Mouse (Mus musculus): ENCODE results near the gene Olfr641. TPM values are rescaled to one million over a fixed set of nuclear protein-coding genes. Genes with fewer than 3 reads are reported as not detected.

The Olfr641 gene
- polyA plus RNA-seq, 1 experiment = 0.15 TPM

GRCm38 (mm10) chr7:104026978-104027377 is 8.3 kb upstream of the Olfr641 start:
- TF ChIP-seq CTCF (IDR thresholded peaks at IDR 0.05; ENCODE audit: control insufficient read depth, insufficient read depth, insufficient replicate concordance, low read depth, low read length) (no peak), POLR2A (IDR thresholded peaks at IDR 0.05; ENCODE audit: control insufficient read depth, low read depth, low read length) (no peak)
- H3K27me3 ChIP-seq (ENCODE audit: control insufficient read depth, insufficient read depth, low read length) = no peaks in the 10 kb centered on the region
- no peak overlapping the region for H3K4me3 ChIP-seq (ENCODE audit: control insufficient read depth, low read depth, low read length)
- H3K27ac ChIP-seq (ENCODE audit: control insufficient read depth, insufficient read depth, low read depth, low read length) = no peak overlapping the region
- no peaks in the 10 kb centered on the region for H3K36me3 ChIP-seq (ENCODE audit: control insufficient read depth, insufficient read depth, low read length)
- no peaks in the 10 kb centered on the region for H3K4me1 ChIP-seq (ENCODE audit: control insufficient read depth, insufficient read depth, low read length)

DNA sequence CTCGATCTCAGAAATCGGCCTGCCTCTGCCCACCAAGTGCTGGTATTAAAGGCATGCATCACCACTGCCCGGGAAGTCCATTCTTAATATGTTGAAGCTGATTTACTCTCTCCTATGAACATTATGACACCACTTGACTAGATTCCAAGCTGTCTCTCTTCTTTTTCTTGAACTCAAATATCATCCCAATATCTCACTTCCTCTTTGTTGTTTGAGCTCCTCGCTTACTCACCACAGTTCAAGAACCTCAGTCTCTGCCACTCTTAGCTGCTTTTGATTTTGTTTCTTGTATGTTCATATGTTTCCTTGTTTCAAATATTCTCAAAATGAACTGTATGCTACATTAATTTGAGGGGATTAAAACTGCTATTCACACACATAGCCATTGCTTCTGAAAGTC is 15.5 kb downstream of the Olfr641 start:
- Histone ChIP-seq H3K36me3 (ENCODE audit: control insufficient read depth, insufficient read depth, low read length) (no peaks in the 10 kb centered on the region), H3K4me1 (ENCODE audit: control insufficient read depth, insufficient read depth, low read length) (no peaks in the 10 kb centered on the region), H3K27me3 (ENCODE audit: control insufficient read depth, insufficient read depth, low read length) (no peaks in the 10 kb centered on the region), H3K27ac (ENCODE audit: control insufficient read depth, insufficient read depth, low read depth, low read length) (no peak overlapping the region), H3K4me3 (ENCODE audit: control insufficient read depth, low read depth, low read length) (no peak overlapping the region)
- TF ChIP-seq CTCF (IDR thresholded peaks at IDR 0.05; ENCODE audit: control insufficient read depth, insufficient read depth, insufficient replicate concordance, low read depth, low read length) (no peak), POLR2A (IDR thresholded peaks at IDR 0.05; ENCODE audit: control insufficient read depth, low read depth, low read length) (no peak)

DNA sequence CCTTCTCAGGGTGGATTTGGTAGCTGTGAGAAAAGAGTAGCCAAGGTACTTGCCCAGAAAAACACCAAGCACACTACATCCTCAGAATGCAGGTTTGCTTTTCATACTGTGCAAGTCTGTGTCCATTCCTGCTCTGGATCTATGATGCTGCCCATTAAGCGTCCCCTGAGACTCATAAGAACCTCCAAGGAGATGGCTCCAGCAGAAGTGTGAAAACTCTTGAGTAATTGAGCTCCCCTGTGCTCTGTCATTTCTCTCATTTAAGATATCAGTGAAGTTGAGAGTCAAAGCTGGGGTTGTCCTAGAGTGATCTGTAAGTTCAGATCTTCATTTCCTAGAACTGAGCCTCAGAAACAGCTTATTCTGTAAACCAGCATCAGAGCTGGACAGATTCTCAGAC is 17.3 kb downstream of the Olfr641 start, which contains the start of gene Olfr642:
Gene Olfr642, minus strand, starts transcription at position 101 of the 400 bp plus-strand sequence.
- TF ChIP-seq POLR2A (IDR thresholded peaks at IDR 0.05; ENCODE audit: control insufficient read depth, low read depth, low read length) (no peak), CTCF (IDR thresholded peaks at IDR 0.05; ENCODE audit: control insufficient read depth, insufficient read depth, insufficient replicate concordance, low read depth, low read length) (no peak)

GRCm38 (mm10) chr7:104059215-104059614 is 24.0 kb downstream of the Olfr641 start:
- TF ChIP-seq CTCF (IDR thresholded peaks at IDR 0.05; ENCODE audit: control insufficient read depth, insufficient read depth, insufficient replicate concordance, low read depth, low read length) (no peak), POLR2A (IDR thresholded peaks at IDR 0.05; ENCODE audit: control insufficient read depth, low read depth, low read length) (no peak)
- no peaks in the 10 kb centered on the region for H3K27me3 ChIP-seq (ENCODE audit: control insufficient read depth, insufficient read depth, low read length)
- no peaks in the 10 kb centered on the region for H3K4me1 ChIP-seq (ENCODE audit: control insufficient read depth, insufficient read depth, low read length)
- no peak overlapping the region for H3K27ac ChIP-seq (ENCODE audit: control insufficient read depth, insufficient read depth, low read depth, low read length)
- H3K4me3 ChIP-seq (ENCODE audit: control insufficient read depth, low read depth, low read length) = no peak overlapping the region
- H3K36me3 ChIP-seq (ENCODE audit: control insufficient read depth, insufficient read depth, low read length) = no peaks in the 10 kb centered on the region

More for the DNA sequence above, 17.3 kb downstream of the Olfr641 start, which contains the start of gene Olfr642:
- Histone ChIP-seq H3K4me1 (ENCODE audit: control insufficient read depth, insufficient read depth, low read length) (no peaks in the 10 kb centered on the region), H3K4me3 (ENCODE audit: control insufficient read depth, low read depth, low read length) (no peak within 1 kb of the TSS), H3K36me3 (ENCODE audit: control insufficient read depth, insufficient read depth, low read length) (no peaks in the 10 kb centered on the region), H3K27ac (ENCODE audit: control insufficient read depth, insufficient read depth, low read depth, low read length) (no peak within 1 kb of the TSS), H3K27me3 (ENCODE audit: control insufficient read depth, insufficient read depth, low read length) (no peaks in the 10 kb centered on the region)

- Histone ChIP-seq H3K4me3 (ENCODE audit: control insufficient read depth, low read depth, low read length) (no peak within 1 kb of the TSS), H3K36me3 (ENCODE audit: control insufficient read depth, insufficient read depth, low read length) (no peaks in the 10 kb centered on the region), H3K27ac (ENCODE audit: control insufficient read depth, insufficient read depth, low read depth, low read length) (no peak within 1 kb of the TSS), H3K27me3 (ENCODE audit: control insufficient read depth, insufficient read depth, low read length) (no peaks in the 10 kb centered on the region), H3K4me1 (ENCODE audit: control insufficient read depth, insufficient read depth, low read length) (no peaks in the 10 kb centered on the region)
- no peak for TF ChIP-seq POLR2A (IDR thresholded peaks at IDR 0.05; ENCODE audit: control insufficient read depth, low read depth, low read length)
- TF ChIP-seq CTCF (IDR thresholded peaks at IDR 0.05; ENCODE audit: control insufficient read depth, insufficient read depth, insufficient replicate concordance, low read depth, low read length) = no peak
Measured at GRCm38 (mm10) chr7:104061345-104061744, 26.1 kb downstream of the Olfr641 start, which contains the start of gene 4930516K23Rik. TSS of gene 4930516K23Rik (minus strand) at chr7:104061445.

DNA sequence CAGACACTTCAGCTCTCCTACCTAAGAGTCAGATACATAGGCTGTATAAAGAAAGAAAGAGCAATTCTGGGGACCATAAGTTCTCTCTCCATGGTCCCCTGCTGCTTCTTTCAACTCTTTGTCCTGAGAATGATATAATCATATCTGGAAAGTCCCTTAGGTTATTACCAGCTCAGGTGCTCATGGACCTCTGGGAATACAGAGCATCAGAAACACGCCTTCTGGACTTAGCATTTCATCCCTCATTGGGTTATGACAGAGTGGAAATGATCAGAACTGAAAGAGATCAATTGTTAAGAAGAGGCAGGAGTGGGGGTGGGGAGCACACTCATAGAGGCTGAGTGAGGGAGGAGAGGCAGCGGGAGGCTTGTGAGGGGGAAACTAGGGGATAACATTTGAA is 36.5 kb downstream of the Olfr641 start, which contains the start of gene Olfr644:
Gene Olfr644, minus strand, starts transcription at position 101 of the 400 bp plus-strand sequence.
- H3K4me3 ChIP-seq (ENCODE audit: control insufficient read depth, low read depth, low read length) = no peak within 1 kb of the TSS
- TF ChIP-seq CTCF (IDR thresholded peaks at IDR 0.05; ENCODE audit: control insufficient read depth, insufficient read depth, insufficient replicate concordance, low read depth, low read length) = no peak
- no peak for TF ChIP-seq POLR2A (IDR thresholded peaks at IDR 0.05; ENCODE audit: control insufficient read depth, low read depth, low read length)
- no peaks in the 10 kb centered on the region for H3K36me3 ChIP-seq (ENCODE audit: control insufficient read depth, insufficient read depth, low read length)
- no peaks in the 10 kb centered on the region for H3K27me3 ChIP-seq (ENCODE audit: control insufficient read depth, insufficient read depth, low read length)
- H3K27ac ChIP-seq (ENCODE audit: control insufficient read depth, insufficient read depth, low read depth, low read length) = no peak within 1 kb of the TSS
- H3K4me1 ChIP-seq (ENCODE audit: control insufficient read depth, insufficient read depth, low read length) = no peaks in the 10 kb centered on the region

DNA sequence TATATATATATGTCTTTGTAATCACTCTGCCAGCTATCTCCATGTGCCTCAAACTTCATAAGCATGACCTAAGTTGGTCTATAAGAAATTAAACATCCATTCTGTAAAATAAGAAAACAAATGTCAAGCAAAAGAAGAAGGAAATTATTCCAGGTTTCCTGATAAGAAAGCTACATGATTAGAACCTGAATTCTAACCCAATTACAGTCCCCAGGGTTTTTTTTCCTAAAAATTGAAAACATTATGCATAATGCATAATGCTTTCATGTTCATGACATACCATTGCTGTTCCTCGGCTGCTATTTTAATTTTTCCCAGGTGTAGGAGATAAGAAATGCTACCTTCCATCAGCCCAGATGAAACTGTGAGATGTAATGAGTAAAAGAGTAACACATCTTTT is 50.1 kb downstream of the Olfr641 start, which contains the start of gene Olfr645:
Gene Olfr645, minus strand, starts transcription at position 101 of the 400 bp plus-strand sequence.
- H3K4me3 ChIP-seq (ENCODE audit: control insufficient read depth, low read depth, low read length) = no peak within 1 kb of the TSS
- TF ChIP-seq CTCF (IDR thresholded peaks at IDR 0.05; ENCODE audit: control insufficient read depth, insufficient read depth, insufficient replicate concordance, low read depth, low read length) (no peak), POLR2A (IDR thresholded peaks at IDR 0.05; ENCODE audit: control insufficient read depth, low read depth, low read length) (no peak)
- no peaks in the 10 kb centered on the region for H3K36me3 ChIP-seq (ENCODE audit: control insufficient read depth, insufficient read depth, low read length)
- H3K27ac ChIP-seq (ENCODE audit: control insufficient read depth, insufficient read depth, low read depth, low read length) = no peak within 1 kb of the TSS
- H3K4me1 ChIP-seq (ENCODE audit: control insufficient read depth, insufficient read depth, low read length) = no peaks in the 10 kb centered on the region
- no peaks in the 10 kb centered on the region for H3K27me3 ChIP-seq (ENCODE audit: control insufficient read depth, insufficient read depth, low read length)

Other genes with a start within 250 kb of the Olfr641 start
- gene Olfr67, start 243.6 kb upstream of the Olfr641 start, polyA plus RNA-seq (2012; rRNA removed) = not detected in 2 replicates
- 8.1 and 11.1 TPM in 2 replicates for gene Hbb-bt, start 221.4 kb upstream of the Olfr641 start, polyA plus RNA-seq (2012; rRNA removed)
- 78.9 and 88.8 TPM in 2 replicates for gene Hbb-bs, start 207.3 kb upstream of the Olfr641 start, polyA plus RNA-seq (2012; rRNA removed)
- not detected in 2 replicates for gene Hbb-bh2, start 194.9 kb upstream of the Olfr641 start, polyA plus RNA-seq (2012; rRNA removed)
- gene Hbb-bh1, start 192.3 kb upstream of the Olfr641 start, polyA plus RNA-seq (2012; rRNA removed) = not detected in 2 replicates
- 0.19 and 0.26 TPM in 2 replicates for gene Hbb-y, start 182.2 kb upstream of the Olfr641 start, polyA plus RNA-seq (2012; rRNA removed)
- gene Olfr66, start 149.2 kb upstream of the Olfr641 start, polyA plus RNA-seq (2012; rRNA removed) = not detected in 2 replicates
- not detected in 2 replicates for gene Olfr64, start 141.0 kb upstream of the Olfr641 start, polyA plus RNA-seq (2012; rRNA removed)
- gene Olfr65, start 132.0 kb upstream of the Olfr641 start, polyA plus RNA-seq (2012; rRNA removed) = not detected in 2 replicates
- not detected in 2 replicates for gene Olfr631, start 106.6 kb upstream of the Olfr641 start, polyA plus RNA-seq (2012; rRNA removed)
- not detected in 2 replicates for gene Olfr632, start 101.1 kb upstream of the Olfr641 start, polyA plus RNA-seq (2012; rRNA removed)
- not detected in 2 replicates for gene Olfr633, start 91.0 kb upstream of the Olfr641 start, polyA plus RNA-seq (2012; rRNA removed)
- gene Olfr635, start 64.3 kb upstream of the Olfr641 start, polyA plus RNA-seq (2012; rRNA removed) = not detected in 2 replicates
- gene Olfr638, start 36.7 kb upstream of the Olfr641 start, polyA plus RNA-seq (2012; rRNA removed) = not detected in 2 replicates
- gene Olfr639, start 18.1 kb upstream of the Olfr641 start, polyA plus RNA-seq (2012; rRNA removed) = not detected in 2 replicates
- 0.07 TPM in 1 of 2 replicates, not detected in the other for gene Olfr640, start 9.9 kb upstream of the Olfr641 start, polyA plus RNA-seq (2012; rRNA removed)
- 0.53 TPM in 1 of 2 replicates, not detected in the other for gene Olfr642, start 17.2 kb downstream of the Olfr641 start, polyA plus RNA-seq (2012; rRNA removed)
- 0.80 and 0.89 TPM in 2 replicates for gene 4930516K23Rik, start 26.0 kb downstream of the Olfr641 start, polyA plus RNA-seq (2012; rRNA removed)
- gene Olfr644, start 36.4 kb downstream of the Olfr641 start, polyA plus RNA-seq (2012; rRNA removed) = 0.12 TPM in 1 of 2 replicates, not detected in the other
- gene Olfr645, start 50.0 kb downstream of the Olfr641 start, polyA plus RNA-seq (2012; rRNA removed) = 0.02 TPM in 1 of 2 replicates, not detected in the other
- gene Olfr646, start 69.4 kb downstream of the Olfr641 start, polyA plus RNA-seq (2012; rRNA removed) = not detected in 2 replicates
- gene Ubqln5, start 94.4 kb downstream of the Olfr641 start, polyA plus RNA-seq (2012; rRNA removed) = 101 and 104 TPM in 2 replicates
- 0.17 and 0.51 TPM in 2 replicates for gene Olfr643, start 102.0 kb downstream of the Olfr641 start, polyA plus RNA-seq (2012; rRNA removed)
- 434 and 492 TPM in 2 replicates for gene Ubqln3, start 107.8 kb downstream of the Olfr641 start, polyA plus RNA-seq (2012; rRNA removed)
- gene Ubqlnl, start 115.1 kb downstream of the Olfr641 start, polyA plus RNA-seq (2012; rRNA removed) = 257 and 316 TPM in 2 replicates
- gene Olfm5, start 129.4 kb downstream of the Olfr641 start, polyA plus RNA-seq (2012; rRNA removed) = not detected in 2 replicates
- 0.07 and 0.09 TPM in 2 replicates for gene Olfr648, start 147.9 kb downstream of the Olfr641 start, polyA plus RNA-seq (2012; rRNA removed)
- not detected in 2 replicates for gene Olfr649, start 160.5 kb downstream of the Olfr641 start, polyA plus RNA-seq (2012; rRNA removed)
- 1.9 and 2.4 TPM in 2 replicates for gene Trim6, start 183.3 kb downstream of the Olfr641 start, polyA plus RNA-seq (2012; rRNA removed)
- gene Trim34a, start 209.0 kb downstream of the Olfr641 start, polyA plus RNA-seq (2012; rRNA removed) = 1.0 and 1.2 TPM in 2 replicates

Data from testis, adult 2 months (tissue).